Mouse (Mus musculus) stomach, embryonic 14.5 days (tissue): ENCODE measurements around the gene Ypel2. TPM values are rescaled to one million over a fixed set of nuclear protein-coding genes. Genes with fewer than 3 reads are reported as not detected.

Experiments
- ATAC-seq: fragments of 200-750 bp; cut with Nextera tagmentation; 2 replicates; pipeline ENCODE4 v1.8.0; 2017; ENCODE audit warnings: low read depth, moderate TSS enrichment; ENCODE audit not compliant: insufficient number of reproducible peaks, insufficient read depth, low FRiP score
- H3K27ac ChIP-seq: fragments of 300-500 bp; sonication (generic); 2 replicates; pipeline ENCODE4 v1.5.1; 2014; ENCODE audit warnings: mild to moderate bottlenecking, low read length, moderate library complexity, mixed read lengths
- H3K27me3 ChIP-seq: fragments of 300-500 bp; sonication (generic); 2 replicates; pipeline ENCODE4 v1.6.1; 2014; ENCODE audit warnings: low read length, control low read depth, mixed read lengths; ENCODE audit not compliant: control insufficient read depth, insufficient read depth
- H3K36me3 ChIP-seq: fragments of 300-500 bp; sonication (generic); 2 replicates; pipeline ENCODE4 v1.6.1; 2014; ENCODE audit warnings: mild to moderate bottlenecking, control low read depth, low read length, moderate library complexity, mixed read lengths; ENCODE audit not compliant: control insufficient read depth, insufficient read depth
- H3K4me1 ChIP-seq: fragments of 300-500 bp; sonication (generic); 2 replicates; pipeline ENCODE4 v1.6.1; 2014; ENCODE audit warnings: low read length, control low read depth, mixed read lengths; ENCODE audit not compliant: control insufficient read depth, insufficient read depth
- H3K4me2 ChIP-seq: fragments of 300-500 bp; sonication (generic); replicated peaks from 2 replicates; pipeline ENCODE4 v1.6.1; 2014; ENCODE audit warnings: low read depth, low read length, control low read depth
- H3K4me3 ChIP-seq: fragments of 300-500 bp; sonication (generic); 2 replicates; pipeline ENCODE4 v1.5.1; 2014; ENCODE audit warnings: low read depth, low read length, control low read depth
- H3K9ac ChIP-seq: fragments of 300-500 bp; sonication (generic); replicated peaks from 2 replicates; pipeline ENCODE4 v1.6.1; 2014; ENCODE audit warnings: low read depth, mild to moderate bottlenecking, control low read depth, low read length, moderate library complexity, mixed read lengths
- H3K9me3 ChIP-seq: fragments of 300-500 bp; sonication (generic); 2 replicates; pipeline ENCODE4 v1.6.1; 2016; ENCODE audit warnings: low read depth, low read length, control low read depth; ENCODE audit not compliant: control insufficient read depth
- WGBS: fragments of 180-500 bp; shearing (Covaris S2); extraction: QIAGEN DNeasy Blood & Tissue Kit; methylation state at CpG from one replicate; pipeline ENCODE4 v1.1.7; 2014; 5-methylcytosine and 5-hydroxymethylcytosine counted together
- polyA plus RNA-seq: library from polyadenylated mRNA; unstranded; fragments of >200 nt; fragmentation: Nextera tagmentation; extraction: Ambion mirVana; gene quantifications from 2 replicates; pipeline ENCODE4 v1.2.1, GENCODE M21; 2014

Ypel2 gene
- polyA plus RNA-seq, 1 experiment from 2014 or later, result 6.6 TPM

DNA sequence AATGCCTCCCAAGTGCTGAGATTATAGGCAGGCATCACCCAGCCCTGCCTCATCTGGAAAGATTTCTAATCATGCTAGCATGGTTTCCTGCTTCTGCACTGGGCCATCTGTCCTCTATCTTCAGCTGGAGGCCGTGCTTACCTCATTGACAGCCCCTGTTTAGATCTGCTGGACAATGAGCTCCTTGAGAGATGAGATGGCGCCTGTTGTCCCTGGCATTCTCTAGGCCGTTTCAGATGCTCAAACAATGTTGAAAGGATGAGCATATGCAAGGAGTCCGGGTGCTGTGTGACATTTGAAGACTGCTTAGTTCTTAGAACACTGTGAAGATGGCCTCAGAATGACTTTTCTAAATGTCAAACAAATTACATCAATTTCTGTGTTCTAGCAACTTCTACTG lies 88.8 kb downstream of the Ypel2 start:
- no peak overlapping the region for H3K9ac ChIP-seq
- H3K27ac ChIP-seq, result no peak overlapping the region
- WGBS, result 62% methylated on average over 4 of the region's 4 CpGs
- no peak for ATAC-seq
- no peaks in the 10 kb centered on the region for H3K4me1 ChIP-seq
- H3K36me3 ChIP-seq, result no peaks in the 10 kb centered on the region
- no peak overlapping the region for H3K4me3 ChIP-seq
- H3K4me2 ChIP-seq, result no peak overlapping the region
- H3K9me3 ChIP-seq, result no peaks in the 10 kb centered on the region
- H3K27me3 ChIP-seq, result no peaks in the 10 kb centered on the region

DNA sequence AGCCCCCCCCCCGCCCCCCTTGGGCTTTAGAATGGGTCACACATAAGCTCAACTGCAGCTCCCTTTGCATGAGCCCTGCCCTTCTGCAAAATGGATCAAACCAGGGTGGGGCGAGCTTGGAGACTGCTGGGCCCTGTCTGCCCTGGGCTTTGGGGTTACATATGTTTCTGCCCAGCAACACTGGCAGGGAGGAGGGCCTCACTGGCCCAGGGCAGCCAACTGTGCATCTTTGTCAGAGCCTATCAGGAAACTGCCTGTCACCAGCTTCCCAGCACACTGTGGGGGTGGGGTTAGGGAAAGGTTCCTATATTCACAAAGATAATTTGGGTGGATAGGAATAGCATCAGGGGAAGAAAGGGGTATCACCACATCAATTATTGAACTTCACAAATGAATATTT lies 95.1 kb downstream of the Ypel2 start:
- Histone ChIP-seq H3K4me3 (no peak overlapping the region), H3K9me3 (no peaks in the 10 kb centered on the region), H3K4me2 (no peak overlapping the region), H3K9ac (no peak overlapping the region), H3K4me1 (no peaks in the 10 kb centered on the region), H3K27me3 (no peaks in the 10 kb centered on the region), H3K36me3 (no peaks in the 10 kb centered on the region), H3K27ac (no peak overlapping the region)
- WGBS, result 26% methylated on average over 2 of the region's 2 CpGs
- ATAC-seq, result peak; percentile 38; the same call in 1 of the 2 replicates

- no peak for ATAC-seq
- 38% methylated on average over 3 of the region's 3 CpGs for WGBS
- no peak overlapping the region for H3K27ac ChIP-seq
- H3K27me3 ChIP-seq, result no peaks in the 10 kb centered on the region
- no peak overlapping the region for H3K4me2 ChIP-seq
- no peaks in the 10 kb centered on the region for H3K4me1 ChIP-seq
- H3K9me3 ChIP-seq, result no peaks in the 10 kb centered on the region
- H3K9ac ChIP-seq, result no peak overlapping the region
- H3K4me3 ChIP-seq, result no peak overlapping the region
- H3K36me3 ChIP-seq, result no peaks in the 10 kb centered on the region
These were observed 97.9 kb downstream of the Ypel2 start for GRCm38 (mm10) chr11:86895567-86895966.

DNA sequence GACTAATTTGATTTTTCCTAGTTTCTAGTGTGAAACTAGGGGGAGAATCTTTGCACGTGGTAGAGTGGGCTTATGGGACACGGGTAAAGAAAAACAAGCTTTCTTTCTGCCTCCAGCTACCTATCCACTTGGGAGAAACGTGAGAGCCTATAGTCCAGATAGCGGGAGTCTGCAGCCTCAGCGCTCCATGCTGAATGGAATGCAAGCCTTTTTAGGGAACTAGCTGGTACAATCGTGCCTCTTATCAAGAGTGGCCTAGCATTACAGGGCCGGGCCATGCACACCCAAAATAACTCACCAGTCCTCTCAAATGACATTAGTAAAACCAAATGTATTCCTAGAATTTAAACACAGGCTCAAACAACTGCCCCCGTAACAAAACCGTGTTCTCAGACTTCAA lies 98.4 kb downstream of the Ypel2 start:
- WGBS, result 64% methylated on average over 9 of the region's 9 CpGs
- no peak overlapping the region for H3K27ac ChIP-seq

DNA sequence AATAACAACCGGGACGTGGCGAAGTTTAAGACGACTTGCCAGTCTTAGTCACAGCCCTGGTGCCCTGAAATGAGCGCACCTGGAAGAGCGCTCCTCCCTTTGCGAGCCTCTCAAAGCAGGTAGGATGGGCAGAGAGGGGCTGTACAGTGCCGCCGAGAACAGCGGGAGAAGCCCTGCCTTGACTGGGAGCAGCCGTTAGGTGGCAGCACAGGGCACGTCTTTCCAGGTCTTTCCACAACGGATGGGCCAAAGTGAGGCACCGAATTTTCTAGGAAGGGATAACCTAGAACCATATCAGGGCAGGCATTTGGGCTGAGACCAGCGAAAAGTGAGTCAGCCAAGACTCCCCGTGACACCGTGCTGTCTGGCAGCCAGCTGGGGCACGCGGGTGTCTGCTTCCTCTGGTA lies 99.3 kb downstream of the Ypel2 start:
- Histone ChIP-seq H3K4me1 (no peaks in the 10 kb centered on the region), H3K9ac (no peak overlapping the region), H3K27ac (no peak overlapping the region), H3K9me3 (no peaks in the 10 kb centered on the region), H3K27me3 (no peaks in the 10 kb centered on the region), H3K4me2 (peak overlapping the region; percentile 38), H3K36me3 (no peaks in the 10 kb centered on the region), H3K4me3 (peak overlapping the region; percentile 20; the same call in 1 of the 2 replicates)
- 5% methylated on average over 19 of the region's 19 CpGs for WGBS
- peak; percentile 65; the same call in 1 of the 2 replicates for ATAC-seq

More for the DNA sequence above, 98.4 kb downstream of the Ypel2 start:
- Histone ChIP-seq H3K9me3 (no peaks in the 10 kb centered on the region), H3K36me3 (no peaks in the 10 kb centered on the region), H3K9ac (no peak overlapping the region), H3K27me3 (no peaks in the 10 kb centered on the region), H3K4me2 (no peak overlapping the region), H3K4me3 (no peak overlapping the region), H3K4me1 (no peaks in the 10 kb centered on the region)
- ATAC-seq, result no peak

- Histone ChIP-seq H3K27ac (no peak overlapping the region), H3K9ac (no peak overlapping the region), H3K4me2 (no peak overlapping the region), H3K4me1 (no peaks in the 10 kb centered on the region), H3K4me3 (no peak overlapping the region), H3K27me3 (no peaks in the 10 kb centered on the region), H3K36me3 (no peaks in the 10 kb centered on the region), H3K9me3 (no peaks in the 10 kb centered on the region)
- no peak for ATAC-seq
- WGBS, result 84% methylated on average over 15 of the region's 15 CpGs
These were observed 100.4 kb downstream of the Ypel2 start for GRCm38 (mm10) chr11:86892996-86893670.

Other genes starting within 250 kb of the Ypel2 start
- gene Cltc, start 236.1 kb downstream of the Ypel2 start, polyA plus RNA-seq, result 175 and 182 TPM in 2 replicates
- 22.6 and 24.8 TPM in 2 replicates for gene Dhx40, start 186.0 kb downstream of the Ypel2 start, polyA plus RNA-seq
- 25.0 and 25.9 TPM in 2 replicates for gene Gdpd1, start 80.4 kb upstream of the Ypel2 start, polyA plus RNA-seq
- gene Smg8, start 93.1 kb upstream of the Ypel2 start, polyA plus RNA-seq, result 17.9 and 20.1 TPM in 2 replicates
- 13.8 and 15.1 TPM in 2 replicates for gene Prr11, start 115.0 kb upstream of the Ypel2 start, polyA plus RNA-seq
- 55.6 and 66.5 TPM in 2 replicates for gene Ska2, start 115.5 kb upstream of the Ypel2 start, polyA plus RNA-seq
- 28.8 and 31.7 TPM in 2 replicates for gene Trim37, start 133.4 kb upstream of the Ypel2 start, polyA plus RNA-seq